Mouse (Mus musculus) stomach, embryonic 16.5 days (tissue): ENCODE measurements around the gene Gna15. TPM values are rescaled to one million over a fixed set of nuclear protein-coding genes. Genes with fewer than 3 reads are reported as not detected.

Experiments used
- ATAC-seq: fragments of 200-750 bp; cut with Nextera tagmentation; 2 replicates; pipeline ENCODE4 v1.8.0; 2017; ENCODE audit warnings: moderate number of reproducible peaks, moderate TSS enrichment; ENCODE audit not compliant: insufficient read depth, low FRiP score
- H3K27ac ChIP-seq: fragments of 300-500 bp; sonication (generic); 2 replicates; pipeline ENCODE4 v1.5.1; 2014; ENCODE audit warnings: low read length
- H3K27me3 ChIP-seq: fragments of 300-500 bp; sonication (generic); 2 replicates; pipeline ENCODE4 v1.6.1; 2014; ENCODE audit warnings: low read length, control low read depth, mixed read lengths; ENCODE audit not compliant: control insufficient read depth, insufficient read depth
- H3K36me3 ChIP-seq: fragments of 300-500 bp; sonication (generic); 2 replicates; pipeline ENCODE4 v1.6.1; 2014; ENCODE audit warnings: low read length; ENCODE audit not compliant: control insufficient read depth, insufficient read depth
- H3K4me1 ChIP-seq: fragments of 300-500 bp; sonication (generic); 2 replicates; pipeline ENCODE4 v1.6.1; 2014; ENCODE audit warnings: low read length, control low read depth, mixed read lengths; ENCODE audit not compliant: control insufficient read depth, insufficient read depth
- H3K4me2 ChIP-seq: fragments of 300-500 bp; sonication (generic); 2 replicates; pipeline ENCODE4 v1.6.1; 2014; ENCODE audit warnings: low read depth, low read length, mixed read lengths
- H3K4me3 ChIP-seq: fragments of 300-500 bp; sonication (generic); replicated peaks from 2 replicates; pipeline ENCODE4 v1.5.1; 2014; ENCODE audit warnings: mild to moderate bottlenecking, low read length
- H3K9ac ChIP-seq: fragments of 300-500 bp; sonication (generic); 2 replicates; pipeline ENCODE4 v1.6.1; 2014; ENCODE audit warnings: low read length
- H3K9me3 ChIP-seq: fragments of 300-500 bp; sonication (generic); replicated peaks from 2 replicates; pipeline ENCODE4 v1.6.1; 2016; ENCODE audit warnings: low read length, control low read depth; ENCODE audit not compliant: control insufficient read depth
- WGBS: fragments of 180-500 bp; shearing (Covaris S2); extraction: QIAGEN DNeasy Blood & Tissue Kit; methylation state at CpG from one replicate; pipeline ENCODE4 v1.1.7; 2014; 5-methylcytosine and 5-hydroxymethylcytosine counted together
- polyA plus RNA-seq: library from polyadenylated mRNA; unstranded; fragments of >200 nt; fragmentation: Nextera tagmentation; extraction: Ambion mirVana; gene quantifications from 2 replicates; pipeline ENCODE4 v1.2.1, GENCODE M21; 2015

Gna15 gene
- polyA plus RNA-seq, 1 experiment from 2014 or later, result 9.0 TPM

GRCm38 (mm10) chr10:81546332-81546731 is 22.3 kb upstream of the Gna15 start:
- Histone ChIP-seq H3K4me3 (no peak overlapping the region), H3K4me2 (peak overlapping the region; percentile 22; the same call in 1 of the 2 replicates), H3K27me3 (no peaks in the 10 kb centered on the region), H3K36me3 (no peaks in the 10 kb centered on the region), H3K9ac (peak overlapping the region; percentile 38), H3K9me3 (no peaks in the 10 kb centered on the region), H3K4me1 (peaks cover 31% of the 10 kb centered on the region), H3K27ac (peak overlapping the region; percentile 80)
- WGBS, result 56% methylated on average over 5 of the region's 5 CpGs
- peak; percentile 24; the same call in 1 of the 2 replicates for ATAC-seq

- Histone ChIP-seq H3K27ac (peak within 1 kb of the TSS; percentile 95), H3K4me2 (peak within 1 kb of the TSS; percentile 92), H3K27me3 (no peaks in the 10 kb centered on the region), H3K9me3 (no peaks in the 10 kb centered on the region), H3K9ac (peak within 1 kb of the TSS; percentile 94), H3K36me3 (no peaks in the 10 kb centered on the region), H3K4me1 (peaks cover 30% of the 10 kb centered on the region), H3K4me3 (peak within 1 kb of the TSS; percentile 98)
- peak; percentile 94 for ATAC-seq
- WGBS, result under 1% methylated on average over 52 of the region's 59 CpGs
Measured at GRCm38 (mm10) chr10:81545161-81545747, 21.2 kb upstream of the Gna15 start, which contains the start of gene Gna11. Gna11 (minus strand) TSS chr10:81545190.

DNA sequence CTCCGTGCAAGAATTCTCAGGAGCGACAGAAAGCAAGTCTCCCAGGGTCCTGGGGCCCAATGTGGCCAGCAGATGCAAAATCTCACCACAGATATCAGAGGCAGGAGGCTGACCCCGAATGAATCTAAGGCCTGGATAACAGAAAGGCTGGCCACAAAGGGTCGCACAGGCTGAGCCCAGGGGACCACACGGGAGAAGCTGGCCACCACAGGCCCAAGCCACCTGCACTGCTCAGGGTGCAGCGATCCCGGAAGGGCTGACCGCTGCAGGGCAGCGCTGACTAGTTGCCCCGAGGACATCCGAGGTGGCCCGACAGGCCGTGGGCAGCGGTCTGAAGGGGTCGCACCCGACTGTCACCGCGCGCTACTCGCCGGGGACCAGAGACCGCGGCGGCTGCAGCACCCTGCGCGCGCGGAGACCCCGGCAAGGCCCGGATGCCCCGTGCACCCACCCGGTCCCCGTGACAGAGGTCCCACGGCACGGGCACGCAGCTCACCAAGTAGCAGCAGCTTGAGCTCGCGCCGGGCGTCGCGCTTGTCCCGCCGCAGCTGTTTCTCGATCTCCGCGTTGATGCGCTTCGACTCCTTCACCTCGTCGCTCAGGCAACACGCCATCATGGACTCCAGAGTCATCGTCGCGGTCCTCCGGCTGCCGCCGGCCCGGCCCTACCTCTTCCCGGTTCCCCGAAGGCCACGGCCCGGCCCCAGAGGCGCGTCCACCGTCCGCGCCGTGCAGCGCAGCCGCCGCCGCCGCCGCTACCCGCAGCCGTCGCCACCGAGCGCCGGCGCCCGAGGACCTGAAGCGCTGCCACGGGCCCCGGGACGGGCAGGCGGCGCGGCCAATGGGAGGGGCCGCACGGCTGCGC is 20.5 kb upstream of the Gna15 start:
- H3K4me2 ChIP-seq, result peak overlapping the region; percentile 92
- peak overlapping the region; percentile 98 for H3K4me3 ChIP-seq
- H3K4me1 ChIP-seq, result peaks cover 30% of the 10 kb centered on the region
- peak overlapping the region; percentile 94 for H3K9ac ChIP-seq
- 0 out of 2 replicates have a peak, but pooled peaks cover 1% of the 10 kb centered on the region for H3K36me3 ChIP-seq
- no peaks in the 10 kb centered on the region for H3K9me3 ChIP-seq
- WGBS, result under 1% methylated on average over 88 of the region's 93 CpGs
- ATAC-seq, result peak; percentile 3
- no peaks in the 10 kb centered on the region for H3K27me3 ChIP-seq
- H3K27ac ChIP-seq, result peak overlapping the region; percentile 73

DNA sequence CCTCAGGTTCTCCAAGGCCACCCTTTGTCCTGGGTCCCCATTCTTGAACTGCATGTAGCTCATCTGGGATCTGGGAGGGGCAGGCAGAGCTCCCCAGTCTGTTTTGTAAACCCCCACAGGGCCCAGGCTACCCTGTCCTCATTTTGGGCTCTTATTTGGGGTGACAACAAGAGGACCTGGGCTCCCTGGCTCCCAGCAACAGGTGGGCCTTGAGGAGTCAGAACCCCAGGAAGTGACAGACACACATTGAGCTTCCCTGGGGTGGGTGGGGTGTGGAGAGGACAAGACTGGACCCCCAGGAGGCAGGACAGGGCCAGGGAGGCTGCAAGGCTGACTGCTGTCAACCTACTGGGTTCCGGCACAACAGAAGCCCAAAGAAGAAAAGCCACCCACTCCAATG is 19.6 kb upstream of the Gna15 start:
- H3K4me3 ChIP-seq, result peak overlapping the region; percentile 98
- peak overlapping the region; percentile 92 for H3K4me2 ChIP-seq
- no peaks in the 10 kb centered on the region for H3K27me3 ChIP-seq
- peaks cover 30% of the 10 kb centered on the region for H3K4me1 ChIP-seq
- H3K27ac ChIP-seq, result no peak overlapping the region
- peak overlapping the region; percentile 94 for H3K9ac ChIP-seq
- 0 out of 2 replicates have a peak, but pooled peaks cover 3% of the 10 kb centered on the region for H3K36me3 ChIP-seq
- H3K9me3 ChIP-seq, result no peaks in the 10 kb centered on the region
- WGBS, result 58% methylated on average over 1 of the region's 1 CpGs
- ATAC-seq, result no peak

DNA sequence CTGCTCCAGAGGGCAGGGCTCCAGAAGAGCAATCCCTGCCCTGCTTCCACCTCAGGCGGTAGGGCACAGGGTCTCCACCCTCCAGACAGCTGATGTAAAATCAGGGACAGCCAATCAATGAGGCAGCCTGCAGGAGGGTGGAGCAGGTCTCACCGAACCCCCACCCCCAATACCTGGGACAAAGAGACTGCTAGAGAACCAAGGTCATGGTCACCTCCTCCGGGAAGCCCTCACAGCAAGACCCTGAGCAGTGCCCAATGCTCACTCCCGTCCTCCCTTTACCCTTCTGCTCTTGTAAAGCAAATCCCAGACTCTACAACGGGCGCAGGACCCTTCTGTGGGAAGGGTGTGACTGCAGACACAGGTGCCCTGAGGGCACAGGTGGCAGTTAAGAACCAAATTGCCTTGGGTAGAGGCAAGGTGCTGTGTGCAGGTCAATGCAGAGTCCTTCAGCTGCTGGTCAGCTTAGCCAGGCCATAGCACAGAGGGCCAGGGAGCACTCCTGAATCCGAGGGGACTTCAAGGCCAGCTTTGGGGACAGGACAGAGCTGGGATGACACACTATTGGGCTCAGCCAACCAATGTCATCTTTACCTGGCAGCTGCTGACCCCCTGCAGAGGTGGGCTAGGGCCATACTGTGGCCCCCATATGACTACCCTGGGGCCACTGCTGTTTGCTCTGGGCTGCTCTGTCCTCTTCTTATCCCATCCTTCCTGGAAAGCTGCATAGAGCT is 18.9 kb upstream of the Gna15 start:
- Histone ChIP-seq H3K4me3 (peak overlapping the region; percentile 98), H3K4me1 (peaks cover 30% of the 10 kb centered on the region), H3K4me2 (peak overlapping the region; percentile 92), H3K36me3 (0 out of 2 replicates have a peak, but pooled peaks cover 3% of the 10 kb centered on the region), H3K9ac (peak overlapping the region; percentile 94), H3K9me3 (no peaks in the 10 kb centered on the region), H3K27me3 (no peaks in the 10 kb centered on the region), H3K27ac (peak overlapping the region; percentile 86; the same call in 1 of the 2 replicates)
- no peak for ATAC-seq
- WGBS, result 65% methylated on average over 7 of the region's 7 CpGs

GRCm38 (mm10) chr10:81541803-81542202 is 17.8 kb upstream of the Gna15 start:
- Histone ChIP-seq H3K36me3 (0 out of 2 replicates have a peak, but pooled peaks cover 3% of the 10 kb centered on the region), H3K9ac (peak overlapping the region; percentile 94), H3K27ac (peak overlapping the region; percentile 86), H3K4me1 (peaks cover 30% of the 10 kb centered on the region), H3K4me2 (peak overlapping the region; percentile 92), H3K4me3 (peak overlapping the region; percentile 98), H3K27me3 (no peaks in the 10 kb centered on the region), H3K9me3 (no peaks in the 10 kb centered on the region)
- 49% methylated on average over 10 of the region's 10 CpGs for WGBS
- ATAC-seq, result no peak

- Histone ChIP-seq H3K9me3 (no peaks in the 10 kb centered on the region), H3K9ac (peak overlapping the region; percentile 94), H3K4me2 (peak overlapping the region; percentile 92; the same call in 1 of the 2 replicates), H3K27me3 (no peaks in the 10 kb centered on the region), H3K4me3 (no peak overlapping the region), H3K36me3 (0 out of 2 replicates have a peak, but pooled peaks cover 3% of the 10 kb centered on the region), H3K4me1 (peaks cover 30% of the 10 kb centered on the region), H3K27ac (peak overlapping the region; percentile 86; the same call in 1 of the 2 replicates)
- ATAC-seq, result no peak
- 68% methylated on average over 5 of the region's 5 CpGs for WGBS
Measured at GRCm38 (mm10) chr10:81541363-81541762, 17.3 kb upstream of the Gna15 start.

- no peak overlapping the region for H3K4me3 ChIP-seq
- no peak for ATAC-seq
- 0 out of 2 replicates have a peak, but pooled peaks cover 3% of the 10 kb centered on the region for H3K36me3 ChIP-seq
Measured at GRCm38 (mm10) chr10:81538321-81539048, 14.5 kb upstream of the Gna15 start.

More at GRCm38 (mm10) chr10:81538321-81539048, 14.5 kb upstream of the Gna15 start:
- Histone ChIP-seq H3K27me3 (no peaks in the 10 kb centered on the region), H3K9ac (no peak overlapping the region), H3K27ac (no peak overlapping the region), H3K4me1 (peaks cover 25% of the 10 kb centered on the region), H3K4me2 (no peak overlapping the region), H3K9me3 (no peaks in the 10 kb centered on the region)
- WGBS, result 87% methylated on average over 3 of the region's 3 CpGs
